Mouse (Mus musculus) stomach, postnatal 0 days (tissue): Measurements from ENCODE around the gene Frmd4b.
A peak's percentile ranks its signal among the peaks of the same experiment; 100 is the strongest.

ENCODE experiments used
- CTCF ChIP-seq: IDR thresholded peaks from 2 replicates; pipeline ENCODE4 v1.5.1; 2016; ENCODE audit warnings: antibody characterized with exemption, low read depth, mild to moderate bottlenecking, moderate library complexity
- EP300 ChIP-seq: optimal IDR thresholded peaks from 2 replicates; pipeline ENCODE3; 2016; ENCODE audit warnings: antibody characterized with exemption

DNA sequence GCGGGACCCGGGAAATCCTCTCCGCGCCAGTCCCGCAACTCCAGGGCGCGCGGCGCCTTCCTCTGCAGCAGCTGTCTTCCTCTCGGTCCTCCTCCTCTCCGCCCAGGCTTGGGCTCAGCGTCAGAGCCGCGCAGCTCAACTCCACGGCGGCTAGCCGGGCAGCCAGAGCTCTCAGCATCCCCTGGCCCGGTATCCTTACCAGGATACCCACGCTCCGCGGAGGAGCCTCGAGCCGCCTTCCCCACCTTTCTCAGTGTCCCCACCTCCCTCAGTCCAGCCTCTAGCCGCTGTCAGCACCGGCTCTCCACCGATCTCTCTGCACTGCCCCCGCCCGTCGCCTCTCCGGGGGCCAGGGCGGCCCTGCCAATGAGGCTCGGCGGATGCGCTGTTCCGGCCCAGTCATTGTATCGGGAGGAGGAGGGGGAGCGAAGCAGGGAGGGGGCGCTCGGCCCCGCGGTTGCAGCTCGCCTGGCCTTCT, at the start of gene Frmd4b:
- TF ChIP-seq CTCF (peak; percentile 13; the same call in 1 of the 2 replicates), EP300 (no peak)
